Mouse (Mus musculus) limb, embryonic 11.5 days (tissue): Measurements from ENCODE around the gene Srsf12. TPM values are rescaled to one million over a fixed set of nuclear protein-coding genes. Genes with fewer than 3 reads are reported as not detected.

Experiments
- ATAC-seq: fragments of 200-750 bp; cut with Nextera tagmentation; 2 replicates; pipeline ENCODE4 v1.8.0; 2017; ENCODE audit warnings: low read depth; ENCODE audit not compliant: insufficient number of reproducible peaks, low FRiP score, low TSS enrichment
- DNase-seq: peaks from one replicate; pipeline ENCODE4 v3.0.0-alpha.2; 2015; ENCODE audit warnings: low spot score
- H3K27ac ChIP-seq: fragments of 300-500 bp; sonication (generic); replicated peaks from 2 replicates; pipeline ENCODE4 v1.5.1; 2014; ENCODE audit warnings: low read depth, mild to moderate bottlenecking, low read length
- H3K27me3 ChIP-seq: fragments of 300-500 bp; sonication (generic); 2 replicates; pipeline ENCODE4 v1.6.1; 2014; ENCODE audit warnings: mild to moderate bottlenecking, low read length, mixed read lengths; ENCODE audit not compliant: control insufficient read depth, insufficient read depth
- H3K36me3 ChIP-seq: fragments of 300-500 bp; sonication (generic); 2 replicates; pipeline ENCODE4 v1.6.1; 2014; ENCODE audit warnings: mild to moderate bottlenecking, low read length, moderate library complexity, mixed read lengths; ENCODE audit not compliant: control insufficient read depth, insufficient read depth
- H3K4me1 ChIP-seq: fragments of 300-500 bp; sonication (generic); 2 replicates; pipeline ENCODE4 v1.6.1; 2014; ENCODE audit warnings: low read length, mixed read lengths; ENCODE audit not compliant: control insufficient read depth, insufficient read depth
- H3K4me2 ChIP-seq: fragments of 300-500 bp; sonication (generic); 2 replicates; pipeline ENCODE4 v1.6.1; 2014; ENCODE audit warnings: low read depth, mild to moderate bottlenecking, moderate library complexity; ENCODE audit not compliant: severe bottlenecking
- H3K4me3 ChIP-seq: fragments of 300-500 bp; sonication (generic); 2 replicates; pipeline ENCODE4 v1.5.1; 2014; ENCODE audit warnings: low read depth, low read length
- H3K9ac ChIP-seq: fragments of 300-500 bp; sonication (generic); 2 replicates; pipeline ENCODE4 v1.6.1; 2014; ENCODE audit warnings: mild to moderate bottlenecking, low read length
- H3K9me3 ChIP-seq: fragments of 300-500 bp; sonication (generic); 2 replicates; pipeline ENCODE4 v1.6.1; 2016; ENCODE audit warnings: low read length; ENCODE audit not compliant: control insufficient read depth
- WGBS: fragments of 180-500 bp; shearing (Covaris S2); extraction: QIAGEN DNeasy Blood & Tissue Kit; methylation state at CpG from one replicate; pipeline ENCODE4 v1.1.7; 2014; 5-methylcytosine and 5-hydroxymethylcytosine counted together
- polyA plus RNA-seq: library from polyadenylated mRNA; unstranded; fragments of >200 nt; fragmentation: Nextera tagmentation; extraction: Ambion mirVana; gene quantifications from 2 replicates; pipeline ENCODE4 v1.2.1, GENCODE M21; 2014

Gene Srsf12
- polyA plus RNA-seq, 1 experiment from 2014 or later, result 12.0 TPM

DNA sequence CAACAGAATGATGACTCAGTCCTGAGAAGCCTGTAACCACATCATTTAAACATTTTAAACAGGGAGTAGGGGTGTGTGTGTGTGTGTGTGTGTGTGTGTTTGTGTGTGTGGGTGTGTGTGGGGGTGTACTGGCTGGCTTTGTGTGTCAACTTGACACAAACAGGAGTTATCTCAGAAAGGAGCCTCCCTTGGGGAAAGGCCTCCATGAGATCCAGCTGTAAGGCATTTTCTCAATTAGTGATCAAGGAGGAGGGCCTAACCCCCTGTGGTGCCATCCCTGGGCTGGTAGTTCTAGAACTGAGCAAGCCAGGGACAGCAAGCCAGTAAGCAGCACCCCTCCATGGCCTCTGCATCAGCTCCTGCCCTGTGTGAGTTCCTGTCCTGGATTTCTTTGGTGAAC is 51.5 kb downstream of the Srsf12 start:
- H3K9me3 ChIP-seq, result no peaks in the 10 kb centered on the region
- DNase-seq, result no peak
- H3K27ac ChIP-seq, result no peak overlapping the region

DNA sequence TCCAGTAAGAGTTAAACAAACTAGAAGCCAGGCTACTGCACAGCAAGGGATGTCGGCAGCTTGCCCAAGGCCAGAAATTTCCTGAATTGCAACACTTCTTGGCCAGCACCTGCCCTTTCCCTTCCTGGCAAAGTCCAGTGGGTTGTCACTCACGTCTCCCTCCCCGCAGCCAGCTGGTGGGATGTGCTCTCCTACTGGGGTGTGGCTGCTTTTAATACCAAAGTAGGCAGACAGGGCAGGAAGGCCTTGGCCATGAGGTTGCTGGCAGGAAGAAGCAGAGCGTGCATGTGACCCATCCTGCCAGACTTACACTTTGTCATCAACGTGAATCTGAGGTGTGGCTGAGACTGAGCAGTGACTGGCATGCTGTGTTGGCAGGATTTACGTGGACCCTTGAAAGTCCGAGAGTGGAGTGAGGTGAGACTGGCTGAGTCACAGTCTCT is 52.5 kb downstream of the Srsf12 start:
- no peaks in the 10 kb centered on the region for H3K4me1 ChIP-seq
- H3K36me3 ChIP-seq, result no peaks in the 10 kb centered on the region
- WGBS, result 62% methylated on average over 7 of the region's 7 CpGs
- H3K4me2 ChIP-seq, result no peak overlapping the region
- ATAC-seq, result no peak
- no peaks in the 10 kb centered on the region for H3K27me3 ChIP-seq
- no peak overlapping the region for H3K9ac ChIP-seq
- DNase-seq, result no peak
- no peaks in the 10 kb centered on the region for H3K9me3 ChIP-seq
- H3K27ac ChIP-seq, result no peak overlapping the region
- no peak overlapping the region for H3K4me3 ChIP-seq

More for the DNA sequence above, 51.5 kb downstream of the Srsf12 start:
- H3K4me3 ChIP-seq, result no peak overlapping the region
- no peaks in the 10 kb centered on the region for H3K4me1 ChIP-seq
- no peaks in the 10 kb centered on the region for H3K36me3 ChIP-seq
- no peaks in the 10 kb centered on the region for H3K27me3 ChIP-seq
- H3K9ac ChIP-seq, result no peak overlapping the region
- H3K4me2 ChIP-seq, result no peak overlapping the region
- no peak for ATAC-seq

DNA sequence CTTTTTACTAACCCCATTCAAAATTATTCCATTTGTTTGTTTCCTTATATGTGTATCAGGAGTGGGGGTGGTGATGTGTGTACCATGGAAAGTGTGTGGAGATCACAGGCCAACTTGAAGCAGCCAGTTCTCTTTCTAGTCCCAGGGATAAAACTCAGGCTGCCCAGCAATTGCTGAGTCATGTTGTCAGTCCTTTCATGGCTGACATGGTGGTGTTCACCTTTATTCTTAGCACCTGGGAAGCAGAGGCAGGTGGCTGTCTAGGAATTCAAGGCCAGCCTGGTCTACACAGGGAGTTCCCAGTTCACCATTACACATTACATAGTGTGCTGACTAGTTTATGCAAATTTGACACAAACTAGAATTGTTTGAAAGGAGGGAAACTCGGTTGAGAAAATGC is 54.1 kb downstream of the Srsf12 start:
- Histone ChIP-seq H3K4me2 (no peak overlapping the region), H3K4me3 (no peak overlapping the region), H3K36me3 (no peaks in the 10 kb centered on the region), H3K9me3 (no peaks in the 10 kb centered on the region), H3K27ac (no peak overlapping the region), H3K9ac (no peak overlapping the region), H3K27me3 (no peaks in the 10 kb centered on the region), H3K4me1 (no peaks in the 10 kb centered on the region)
- no peak for ATAC-seq
- WGBS, result 82% methylated on average over 1 of the region's 1 CpGs
- no peak for DNase-seq

DNA sequence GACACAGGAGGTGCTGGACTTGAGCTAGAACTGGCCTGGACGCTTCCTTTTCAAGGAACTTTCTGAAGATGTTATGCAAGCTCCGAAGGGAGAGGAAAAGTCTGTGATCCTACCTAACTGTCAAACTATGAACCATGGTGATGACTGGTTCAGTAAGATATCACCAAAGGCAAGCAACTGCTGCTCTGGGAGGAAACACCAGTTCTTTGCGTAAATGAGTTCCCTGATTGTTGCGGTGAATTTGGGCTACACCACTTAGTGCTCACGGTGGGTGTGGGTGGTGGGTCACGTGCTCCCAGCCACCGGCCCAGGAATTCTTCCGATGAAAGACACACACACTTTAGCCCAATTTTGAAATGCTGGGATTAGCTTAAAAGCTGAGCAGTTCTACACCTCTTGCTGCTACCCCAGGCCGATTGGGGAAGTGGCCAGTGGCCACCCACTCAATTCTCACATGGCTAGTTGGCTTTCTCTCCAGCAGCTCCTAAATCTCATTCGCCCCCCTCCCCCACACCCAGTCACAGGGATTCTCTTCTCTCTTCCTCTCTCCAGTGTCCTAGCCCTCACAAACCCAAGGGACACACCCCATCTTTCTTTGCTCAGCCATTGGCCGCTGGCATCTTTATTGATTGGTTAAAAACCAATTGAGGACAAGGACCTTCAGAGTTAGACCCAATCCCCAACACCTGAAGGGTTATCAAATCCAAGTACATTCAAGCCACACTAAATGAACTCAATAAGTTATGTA is 56.4 kb downstream of the Srsf12 start:
- no peak overlapping the region for H3K4me2 ChIP-seq
- no peak overlapping the region for H3K4me3 ChIP-seq
- ATAC-seq (no peak), DNase-seq (no peak)
- no peaks in the 10 kb centered on the region for H3K27me3 ChIP-seq
- no peaks in the 10 kb centered on the region for H3K36me3 ChIP-seq
- H3K9ac ChIP-seq, result no peak overlapping the region
- WGBS, result 86% methylated on average over 11 of the region's 11 CpGs
- H3K9me3 ChIP-seq, result no peaks in the 10 kb centered on the region
- H3K27ac ChIP-seq, result no peak overlapping the region
- H3K4me1 ChIP-seq, result no peaks in the 10 kb centered on the region

DNA sequence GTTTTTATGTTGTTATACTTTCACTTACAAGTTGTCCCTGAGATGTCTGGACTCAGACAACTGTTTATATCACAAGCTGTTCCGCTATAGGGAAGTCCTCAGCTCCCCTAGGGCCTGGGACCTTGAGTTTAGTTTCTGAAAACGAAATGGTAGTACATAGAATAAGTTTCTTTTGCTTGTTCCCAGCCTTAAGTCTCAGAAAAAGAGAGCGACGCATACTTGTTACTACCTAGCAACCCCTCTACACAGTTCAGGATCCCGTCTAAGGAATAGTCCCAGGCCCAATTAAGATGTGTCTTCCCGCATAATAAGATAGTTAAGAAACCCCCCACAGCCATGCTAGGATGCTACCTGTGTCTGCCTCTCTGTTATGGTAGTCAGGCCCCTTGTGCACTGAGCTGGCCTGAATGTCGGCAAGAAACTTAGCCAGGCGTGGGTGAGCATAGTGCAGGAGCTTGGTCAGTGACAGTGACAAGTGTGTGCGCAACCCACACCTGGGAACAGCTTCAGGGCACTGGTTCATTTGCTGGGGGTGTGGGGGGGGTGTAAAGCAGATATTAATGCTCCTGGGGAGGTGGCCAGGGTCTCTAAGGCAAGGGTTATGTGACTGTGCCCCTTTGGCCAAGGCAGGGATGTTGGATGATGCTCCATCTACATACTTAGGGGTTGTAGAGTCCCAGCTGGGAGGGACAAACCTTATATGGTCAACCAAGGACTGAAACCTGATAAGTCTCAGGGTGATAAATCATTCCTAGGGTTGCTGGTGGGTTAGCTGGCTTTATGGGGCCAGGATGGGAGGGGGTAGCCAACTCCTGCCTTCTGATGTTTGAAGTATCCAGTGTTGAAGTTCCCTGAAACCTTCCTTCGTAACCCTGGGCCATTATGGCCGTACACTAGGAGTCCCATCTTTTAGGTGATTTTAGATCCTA is 61.9 kb downstream of the Srsf12 start:
- H3K27ac ChIP-seq, result no peak overlapping the region
- 77% methylated on average over 11 of the region's 11 CpGs for whole genome bisulfite sequencing
- H3K9ac ChIP-seq, result no peak overlapping the region
- no peaks in the 10 kb centered on the region for H3K27me3 ChIP-seq
- no peaks in the 10 kb centered on the region for H3K4me1 ChIP-seq
- DNase-seq (no peak), ATAC-seq (no peak)
- no peak overlapping the region for H3K4me2 ChIP-seq
- H3K4me3 ChIP-seq, result no peak overlapping the region
- H3K9me3 ChIP-seq, result no peaks in the 10 kb centered on the region
- no peaks in the 10 kb centered on the region for H3K36me3 ChIP-seq

DNA sequence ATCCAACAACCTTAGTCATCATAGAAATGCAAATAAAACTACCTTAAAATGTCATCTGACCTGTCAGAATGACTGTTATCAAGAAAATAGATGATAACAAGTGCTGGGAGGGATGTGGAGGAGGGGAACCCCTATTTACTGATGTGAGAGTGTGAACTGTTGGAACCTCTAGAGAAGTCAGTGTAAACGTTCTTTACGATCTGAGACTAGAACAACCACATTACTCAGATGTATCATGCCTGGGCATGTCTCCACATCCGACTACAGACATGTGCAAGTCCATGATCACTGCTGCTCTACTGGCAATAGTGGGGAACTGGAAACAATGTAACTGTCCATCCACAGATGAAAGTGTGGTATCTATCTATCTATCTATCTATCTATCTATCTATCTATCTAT is 64.6 kb downstream of the Srsf12 start:
- Histone ChIP-seq H3K4me2 (no peak overlapping the region), H3K4me3 (no peak overlapping the region), H3K9ac (no peak overlapping the region)

DNA sequence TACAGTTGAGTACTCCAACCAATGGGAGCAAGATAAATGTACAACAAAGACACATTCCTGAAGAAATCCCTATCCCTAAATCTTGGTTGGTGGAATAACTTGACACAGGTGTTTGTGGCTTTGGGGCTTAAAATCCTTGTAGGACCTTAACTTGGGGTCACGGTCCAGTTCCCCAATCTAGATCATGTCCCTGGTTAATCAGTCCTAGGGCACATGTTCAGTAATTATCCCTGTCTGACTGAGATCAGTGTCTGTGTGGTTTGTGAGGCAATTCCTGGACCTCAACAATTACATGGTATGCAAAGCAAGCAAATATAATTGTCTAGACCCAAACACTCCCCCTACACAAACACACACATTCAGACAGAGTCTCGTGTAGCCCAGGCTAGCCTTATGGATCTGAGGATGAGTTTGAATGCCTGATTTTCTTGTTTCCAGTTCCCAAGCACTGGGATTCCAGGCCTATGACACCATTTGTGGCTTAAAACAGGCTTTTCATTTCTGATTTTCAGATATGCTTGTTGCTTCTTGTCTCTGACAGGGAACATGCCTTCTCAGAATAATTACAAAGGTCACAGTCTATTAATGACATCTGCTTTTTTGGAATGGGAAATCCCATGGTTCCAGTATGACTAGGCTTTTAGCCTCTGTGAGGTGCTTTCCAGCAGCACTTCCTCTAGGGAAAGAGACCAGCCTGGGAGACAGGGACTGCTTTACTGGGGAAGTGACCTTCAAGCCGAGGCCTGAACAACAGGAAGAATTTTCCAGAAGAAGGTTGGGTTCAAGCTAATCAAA is 73.3 kb downstream of the Srsf12 start:
- no peak for ATAC-seq
- DNase-seq, result no peak
- Histone ChIP-seq H3K9ac (no peak overlapping the region), H3K4me3 (no peak overlapping the region), H3K4me2 (no peak overlapping the region), H3K4me1 (no peaks in the 10 kb centered on the region), H3K9me3 (no peaks in the 10 kb centered on the region), H3K27me3 (no peaks in the 10 kb centered on the region), H3K36me3 (no peaks in the 10 kb centered on the region), H3K27ac (no peak overlapping the region)
- WGBS, result 72% methylated on average over 3 of the region's 3 CpGs

More for the DNA sequence above, 64.6 kb downstream of the Srsf12 start:
- Histone ChIP-seq H3K4me1 (no peaks in the 10 kb centered on the region), H3K27me3 (no peaks in the 10 kb centered on the region), H3K36me3 (no peaks in the 10 kb centered on the region), H3K9me3 (no peaks in the 10 kb centered on the region), H3K27ac (no peak overlapping the region)
- DNase-seq (no peak), ATAC-seq (no peak)
- 65% methylated on average over 3 of the region's 3 CpGs for WGBS
